Mouse (Mus musculus) lung, embryonic 14.5 days (tissue): ENCODE results near the gene Parp3. TPM values are rescaled to one million over a fixed set of nuclear protein-coding genes. Genes with fewer than 3 reads are reported as not detected.

Experiments
- ATAC-seq: fragments of 200-750 bp; cut with Nextera tagmentation; 2 replicates; pipeline ENCODE4 v1.8.0; 2017; ENCODE audit warnings: mild to moderate bottlenecking, moderate TSS enrichment, moderate library complexity; ENCODE audit not compliant: insufficient read depth
- DNase-seq: peaks from one replicate; pipeline ENCODE4 v3.0.0-alpha.2; 2015
- H3K27ac ChIP-seq: fragments of 300-500 bp; sonication (generic); 2 replicates; pipeline ENCODE4 v1.5.1; 2014; ENCODE audit warnings: low read depth, mild to moderate bottlenecking, moderate library complexity
- H3K27me3 ChIP-seq: fragments of 300-500 bp; sonication (generic); 2 replicates; pipeline ENCODE4 v1.6.1; 2014; ENCODE audit warnings: low read length, control low read depth; ENCODE audit not compliant: insufficient read depth
- H3K36me3 ChIP-seq: fragments of 300-500 bp; sonication (generic); 2 replicates; pipeline ENCODE4 v1.6.1; 2014; ENCODE audit warnings: control low read depth; ENCODE audit not compliant: insufficient read depth
- H3K4me1 ChIP-seq: fragments of 300-500 bp; sonication (generic); 2 replicates; pipeline ENCODE4 v1.6.1; 2014; ENCODE audit warnings: antibody characterized with exemption, control low read depth; ENCODE audit not compliant: insufficient read depth
- H3K4me2 ChIP-seq: fragments of 300-500 bp; sonication (generic); 2 replicates; pipeline ENCODE4 v1.6.1; 2014; ENCODE audit warnings: mild to moderate bottlenecking
- H3K4me3 ChIP-seq: fragments of 300-500 bp; sonication (generic); 2 replicates; pipeline ENCODE4 v1.5.1; 2014; ENCODE audit warnings: low read depth, low read length
- H3K9ac ChIP-seq: fragments of 300-500 bp; sonication (generic); 2 replicates; pipeline ENCODE4 v1.6.1; 2014
- H3K9me3 ChIP-seq: fragments of 300-500 bp; sonication (generic); 2 replicates; pipeline ENCODE4 v1.6.1; 2016; ENCODE audit warnings: low read depth, low read length, control low read depth
- CTCF ChIP-seq: IDR thresholded peaks from 2 replicates; pipeline ENCODE4 v1.5.1; 2016; ENCODE audit warnings: antibody characterized with exemption, low read depth
- WGBS: fragments of 180-500 bp; shearing (Covaris S2); extraction: QIAGEN DNeasy Blood & Tissue Kit; methylation state at CpG from one replicate; pipeline ENCODE4 v1.1.7; 2014; 5-methylcytosine and 5-hydroxymethylcytosine counted together
- polyA plus RNA-seq: library from polyadenylated mRNA; unstranded; fragments of >200 nt; fragmentation: Nextera tagmentation; extraction: Ambion mirVana; gene quantifications from 2 replicates; pipeline ENCODE4 v1.2.1, GENCODE M21; 2014

The Parp3 gene
- polyA plus RNA-seq, 1 experiment from 2014 or later: 2.4 TPM

DNA sequence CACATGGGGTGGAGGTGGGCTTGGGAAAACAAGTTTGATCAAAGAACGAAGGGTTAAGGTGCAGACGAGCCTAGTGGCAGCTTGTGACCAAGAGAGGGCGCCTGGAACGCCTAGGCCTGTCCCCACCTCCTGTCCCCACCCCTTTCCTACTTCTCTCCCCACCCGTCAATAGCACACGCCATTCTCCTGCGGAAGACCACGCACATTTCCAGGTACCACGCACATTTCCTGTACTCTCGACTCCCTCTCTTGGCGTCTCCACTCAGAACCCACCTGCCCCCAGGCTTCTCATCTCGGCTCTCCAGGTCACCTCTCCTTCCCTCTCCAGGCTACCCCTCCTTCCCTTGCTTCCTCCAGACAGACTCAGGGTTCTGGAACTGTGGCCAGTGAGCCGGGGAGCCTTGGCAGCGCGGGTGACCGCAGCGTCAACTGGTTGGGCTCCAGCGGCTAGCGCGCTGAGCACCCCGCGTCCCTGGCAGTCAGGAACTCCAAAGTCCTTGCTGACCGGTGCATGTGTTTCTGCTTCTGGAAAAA is 28.2 kb downstream of the Parp3 start:
- Histone ChIP-seq H3K9me3 (no peaks in the 10 kb centered on the region), H3K27me3 (no peaks in the 10 kb centered on the region), H3K4me2 (peak overlapping the region; percentile 89), H3K4me3 (peak overlapping the region; percentile 54), H3K36me3 (0 out of 2 replicates have a peak, but pooled peaks cover under 1% of the 10 kb centered on the region), H3K27ac (peak overlapping the region; percentile 69; the same call in 1 of the 2 replicates), H3K4me1 (peaks cover 37% of the 10 kb centered on the region), H3K9ac (peak overlapping the region; percentile 50)
- TF ChIP-seq CTCF: peak; percentile 80
- ATAC-seq: peak; percentile 48
- under 1% methylated on average over 23 of the region's 23 CpGs for WGBS
- DNase-seq: peak; percentile 86

DNA sequence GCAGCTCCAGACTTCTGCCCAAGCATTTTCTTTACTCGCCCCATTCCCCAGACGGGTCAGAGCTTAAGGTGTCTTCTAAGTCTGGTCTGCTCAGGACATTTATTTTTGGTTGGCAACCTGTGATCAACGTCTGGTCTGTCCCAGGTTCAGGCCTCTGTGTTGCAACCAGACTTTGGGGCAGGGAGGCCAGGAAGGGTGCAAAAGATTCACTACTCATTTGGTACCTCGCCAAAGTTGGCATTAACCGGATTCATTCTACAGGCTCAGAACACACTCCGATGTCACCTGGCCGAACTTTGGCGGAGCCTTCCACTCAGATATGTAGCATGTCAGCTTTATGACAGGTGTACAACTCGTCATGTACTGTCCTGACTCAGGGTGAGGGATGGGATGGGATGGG is 28.8 kb downstream of the Parp3 start:
- WGBS: 37% methylated on average over 9 of the region's 9 CpGs
- H3K4me3 ChIP-seq: peak overlapping the region; percentile 54
- peak overlapping the region; percentile 89 for H3K4me2 ChIP-seq
- H3K27me3 ChIP-seq: no peaks in the 10 kb centered on the region
- no peak overlapping the region; the same call in 1 of the 2 replicates for H3K9ac ChIP-seq
- no peak for TF ChIP-seq CTCF
- 0 out of 2 replicates have a peak, but pooled peaks cover 3% of the 10 kb centered on the region for H3K36me3 ChIP-seq
- no peak for DNase-seq
- peak overlapping the region; percentile 70; the same call in 1 of the 2 replicates for H3K27ac ChIP-seq
- ATAC-seq: peak; percentile 16
- H3K4me1 ChIP-seq: peaks cover 34% of the 10 kb centered on the region
- no peaks in the 10 kb centered on the region for H3K9me3 ChIP-seq

DNA sequence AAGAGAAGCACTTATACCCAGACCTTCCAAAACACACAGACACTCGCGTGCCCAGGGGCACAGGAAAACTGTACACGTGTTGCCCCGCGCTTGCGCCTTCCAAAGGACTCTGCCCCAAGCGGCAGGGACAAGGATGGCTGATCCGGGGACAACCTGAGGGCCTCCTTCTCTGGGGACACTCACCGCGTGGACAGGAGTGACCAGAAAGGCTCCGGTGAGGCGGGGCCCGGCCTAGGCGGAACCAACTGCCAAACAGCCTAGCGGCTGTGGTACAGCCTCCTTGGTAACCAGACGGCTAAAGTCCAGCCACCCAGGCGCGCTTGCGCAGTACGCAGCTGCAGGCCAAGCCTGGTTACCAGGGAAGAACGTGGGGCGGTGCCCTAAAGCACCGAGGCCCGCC is 29.4 kb downstream of the Parp3 start, which contains the start of the genes Abhd14b and Abhd14a:
TSS of gene Abhd14b (plus strand) at position 112 of the 400 bp plus-strand sequence.
TSS of gene Abhd14a (minus strand) at position 331 of the 400 bp plus-strand sequence.
- WGBS: under 1% methylated on average over 24 of the region's 24 CpGs

DNA sequence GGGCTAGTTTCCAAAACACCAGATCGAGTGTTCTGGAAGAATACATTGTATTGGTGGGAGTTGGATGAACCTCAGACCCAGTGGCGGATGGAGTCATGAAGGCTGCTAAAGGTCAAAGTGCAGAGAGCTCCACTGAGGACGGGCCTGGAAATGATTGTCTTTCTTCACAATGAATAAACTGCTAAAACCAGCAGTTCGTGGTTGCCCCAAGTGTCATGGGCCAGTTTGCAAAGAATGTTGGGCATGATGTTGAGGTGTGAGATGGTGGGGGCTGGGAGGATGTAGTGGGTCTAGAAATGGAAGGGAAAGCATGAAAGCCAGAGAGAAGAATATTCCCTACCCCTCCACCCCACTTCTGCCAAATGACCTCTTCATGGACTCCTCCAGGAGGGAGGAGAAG is 31.9 kb downstream of the Parp3 start:
- Histone ChIP-seq H3K27ac (no peak overlapping the region), H3K4me1 (peaks cover 10% of the 10 kb centered on the region)
- no peak for TF ChIP-seq CTCF

More for the DNA sequence above, 29.4 kb downstream of the Parp3 start, which contains the start of the genes Abhd14b and Abhd14a:
- TF ChIP-seq CTCF: peak; percentile 67
- Histone ChIP-seq H3K27ac (peak within 1 kb of the TSS; percentile 70), H3K9me3 (no peaks in the 10 kb centered on the region), H3K27me3 (no peaks in the 10 kb centered on the region), H3K4me2 (peak within 1 kb of the TSS; percentile 89), H3K4me1 (peaks cover 28% of the 10 kb centered on the region), H3K36me3 (0 out of 2 replicates have a peak, but pooled peaks cover 3% of the 10 kb centered on the region), H3K4me3 (peak within 1 kb of the TSS; percentile 54), H3K9ac (peak within 1 kb of the TSS; percentile 71)
- ATAC-seq: peak; percentile 86
- peak; percentile 97 for DNase-seq

DNA sequence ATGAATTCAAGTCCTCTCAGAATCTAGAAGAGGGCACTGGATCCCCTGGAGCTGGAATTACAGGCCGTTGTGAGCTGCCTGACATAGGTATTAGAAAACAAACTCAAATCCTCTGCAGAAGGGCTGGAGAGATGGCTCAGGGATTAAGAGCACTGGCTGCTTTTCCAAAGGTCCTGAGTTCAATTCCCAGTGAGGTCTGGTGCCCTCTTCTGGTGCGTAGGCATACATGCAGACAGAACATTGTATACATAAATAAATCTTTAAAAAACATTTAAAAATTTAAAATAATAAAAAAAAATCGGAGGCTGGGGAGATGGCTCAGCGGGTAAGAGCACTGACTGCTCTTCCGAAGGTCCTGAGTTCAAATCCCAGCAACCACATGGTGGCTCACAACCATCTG is 34.1 kb downstream of the Parp3 start:
- H3K4me3 ChIP-seq: no peak overlapping the region
- 0 out of 2 replicates have a peak, but pooled peaks cover 6% of the 10 kb centered on the region for H3K36me3 ChIP-seq
- H3K4me2 ChIP-seq: no peak overlapping the region
- ATAC-seq: no peak
- no peak overlapping the region for H3K27ac ChIP-seq
- no peaks in the 10 kb centered on the region for H3K9me3 ChIP-seq
- peaks cover 7% of the 10 kb centered on the region for H3K4me1 ChIP-seq
- peak; percentile 40 for TF ChIP-seq CTCF
- 73% methylated on average over 5 of the region's 5 CpGs for WGBS
- no peak for DNase-seq
- no peaks in the 10 kb centered on the region for H3K27me3 ChIP-seq
- no peak overlapping the region for H3K9ac ChIP-seq

More for the DNA sequence above, 31.9 kb downstream of the Parp3 start:
- DNase-seq: no peak
- WGBS: 72% methylated on average over 4 of the region's 4 CpGs
- no peak overlapping the region for H3K9ac ChIP-seq
- no peaks in the 10 kb centered on the region for H3K27me3 ChIP-seq
- 0 out of 2 replicates have a peak, but pooled peaks cover 6% of the 10 kb centered on the region for H3K36me3 ChIP-seq
- H3K9me3 ChIP-seq: no peaks in the 10 kb centered on the region
- ATAC-seq: no peak
- no peak overlapping the region for H3K4me3 ChIP-seq
- H3K4me2 ChIP-seq: no peak overlapping the region

DNA sequence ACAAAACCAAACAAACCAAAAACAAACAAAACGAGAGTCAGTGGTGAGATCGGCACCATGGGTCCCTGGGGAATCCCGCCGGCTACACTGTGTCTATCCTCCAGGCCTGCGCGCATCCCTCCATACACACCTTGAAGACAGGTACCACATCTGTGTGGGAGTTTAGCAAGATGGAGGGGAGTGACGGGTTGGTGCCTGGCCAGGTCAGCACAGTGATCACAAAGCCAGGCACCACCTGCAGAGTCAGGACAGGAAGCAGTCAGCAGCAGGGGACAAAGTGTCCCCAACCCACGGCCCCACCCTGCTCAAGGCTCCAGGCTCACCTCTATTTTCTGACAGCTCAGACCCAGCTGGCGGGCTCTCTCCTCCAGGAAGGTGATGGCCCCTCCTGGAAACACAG is 40.2 kb downstream of the Parp3 start:
- Histone ChIP-seq H3K4me3 (no peak overlapping the region), H3K36me3 (peaks cover 29% of the 10 kb centered on the region), H3K9me3 (no peaks in the 10 kb centered on the region), H3K27me3 (no peaks in the 10 kb centered on the region), H3K4me2 (no peak overlapping the region), H3K9ac (no peak overlapping the region), H3K27ac (no peak overlapping the region), H3K4me1 (peaks cover 3% of the 10 kb centered on the region; the same call in 1 of the 2 replicates)
- WGBS: 69% methylated on average over 9 of the region's 9 CpGs
- no peak for TF ChIP-seq CTCF
- DNase-seq (no peak), ATAC-seq (no peak)

DNA sequence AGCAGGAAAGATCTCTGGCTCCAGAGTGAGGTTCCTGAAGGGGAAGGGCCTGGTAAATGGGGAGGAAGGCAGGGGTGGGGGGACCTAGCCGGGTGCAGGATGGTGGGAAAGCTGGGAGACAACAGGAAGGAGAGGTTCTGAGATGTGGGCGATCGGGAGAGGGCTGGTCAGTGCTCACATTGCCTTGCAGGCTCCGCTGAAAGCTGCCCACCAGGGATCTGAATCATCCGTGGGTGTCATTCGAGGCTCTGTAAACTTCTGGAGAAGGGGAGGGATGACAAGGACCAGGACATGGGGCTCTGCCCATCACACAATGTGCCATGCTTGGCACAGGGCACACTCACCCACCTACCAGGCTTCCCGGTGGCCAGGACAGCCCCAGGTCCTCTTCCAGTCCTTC is 43.4 kb downstream of the Parp3 start:
- TF ChIP-seq CTCF: no peak
- no peaks in the 10 kb centered on the region for H3K27me3 ChIP-seq
- no peak overlapping the region for H3K27ac ChIP-seq
- ATAC-seq (no peak), DNase-seq (no peak)
- H3K36me3 ChIP-seq: peaks cover 40% of the 10 kb centered on the region
- no peak overlapping the region for H3K9ac ChIP-seq
- H3K4me2 ChIP-seq: no peak overlapping the region
- no peaks in the 10 kb centered on the region for H3K9me3 ChIP-seq
- H3K4me1 ChIP-seq: peaks cover 3% of the 10 kb centered on the region; the same call in 1 of the 2 replicates
- no peak overlapping the region for H3K4me3 ChIP-seq
- WGBS: 65% methylated on average over 7 of the region's 7 CpGs
